Comparison of ENCODE assay signal across 11 mouse cellular contexts in the genomic region with DNA sequence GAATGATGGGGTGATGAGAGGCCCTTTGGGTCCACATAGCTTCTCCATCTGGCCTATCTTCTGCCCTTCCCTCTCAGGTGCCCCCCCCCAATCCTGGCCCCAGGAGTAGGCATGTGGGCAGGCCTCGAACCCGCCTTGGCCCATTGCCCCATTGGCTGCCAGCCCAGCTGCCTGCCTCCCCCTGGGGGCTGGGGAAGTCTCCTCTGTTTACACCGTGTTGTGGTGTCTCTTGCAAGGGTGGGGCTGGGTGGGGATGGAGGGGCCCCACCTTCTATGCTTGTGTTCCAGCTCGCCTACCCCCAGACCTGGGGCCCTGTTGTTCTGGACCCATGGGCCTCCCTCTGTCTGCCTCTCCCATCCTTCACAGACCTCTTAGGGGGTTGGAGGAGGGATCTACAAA. TPM values are rescaled to one million over a fixed set of nuclear protein-coding genes. Genes with fewer than 3 reads are reported as not detected.
DNase-seq lines count a peak whose midpoint lies in the region; ATAC-seq and TF ChIP-seq lines count a peak whose summit lies in the region.
"Had no signal": no experiment of that assay in that cellular context is flagged by ENCODE, and none has a peak within 500 bp of the region (broad histone marks: within the 10 kb centered on the region; RNA-seq: fewer than 3 reads in every experiment).

No protein-coding gene starts in this region.

- H3K36me3 ChIP-seq in heart, embryonic 13.5 days: no peaks in the 10 kb centered on the region
- no peaks in the 10 kb centered on the region for H3K36me3 ChIP-seq in lung, embryonic 15.5 days
- peaks cover 7% of the 10 kb centered on the region for H3K36me3 ChIP-seq in intestine, embryonic 14.5 days (ENCODE audit: control insufficient read depth, insufficient read depth, low read length)

- DNase-seq in heart, postnatal 25 days (ENCODE audit: low spot score): no peak
- no peak for DNase-seq in lung, adult 2 months
- DNase-seq in intestine, embryonic 14.5 days (ENCODE audit: low spot score): no peak
- DNase-seq in lung, postnatal 14 days: peak; percentile 59
- no peak for DNase-seq in ovary, postnatal 14 days (ENCODE audit: low spot score)
- no peak for DNase-seq in thymus, postnatal 25 days
- DNase-seq: thymus, postnatal 36 days had no signal

- no peak for TF ChIP-seq POLR2A in lung, adult 2 months (IDR thresholded peaks at IDR 0.05; ENCODE audit: borderline replicate concordance, extremely low read depth, low read depth, low read length)

- H3K4me1 ChIP-seq in heart, embryonic 13.5 days: peaks cover 57% of the 10 kb centered on the region
- H3K4me1 ChIP-seq in lung, embryonic 15.5 days: peaks cover 60% of the 10 kb centered on the region
- H3K4me1 ChIP-seq in lung, adult 2 months (ENCODE audit: control insufficient read depth, insufficient read depth, low read length): peaks cover 25% of the 10 kb centered on the region
- H3K4me1 ChIP-seq in intestine, embryonic 14.5 days (replicated peaks; ENCODE audit: control insufficient read depth, insufficient read depth, low read length): peaks cover 67% of the 10 kb centered on the region

- H3K4me2 ChIP-seq in heart, embryonic 13.5 days: peak overlapping the region; percentile 40; the same call in 1 of the 2 replicates
- H3K4me2 ChIP-seq in lung, embryonic 15.5 days: peak overlapping the region; percentile 25
- H3K4me2 ChIP-seq in intestine, embryonic 14.5 days (ENCODE audit: low read length): peak overlapping the region; percentile 25
- H3K4me2 ChIP-seq: embryonic facial prominence, embryonic 12.5 days had no signal

- 30% methylated on average over 3 of the region's 4 CpGs for WGBS in heart, embryonic 13.5 days
- 43% methylated on average over 4 of the region's 4 CpGs for WGBS in lung, embryonic 15.5 days
- WGBS in lung, adult 2 months: 26% methylated on average over 4 of the region's 4 CpGs
- WGBS in intestine, embryonic 14.5 days: 39% methylated on average over 4 of the region's 4 CpGs

- H3K4me3 ChIP-seq in heart, embryonic 13.5 days: no peak overlapping the region
- no peak overlapping the region for H3K4me3 ChIP-seq in lung, embryonic 15.5 days
- H3K4me3 ChIP-seq in lung, adult 2 months (replicated peaks; ENCODE audit: extremely low read depth, low read depth, low read length): no peak overlapping the region
- H3K4me3 ChIP-seq in intestine, embryonic 14.5 days (ENCODE audit: low read depth, low read length): no peak overlapping the region
- H3K4me3 ChIP-seq: embryonic facial prominence, embryonic 12.5 days had no signal

- peak overlapping the region; percentile 8; the same call in 1 of the 2 replicates for H3K27ac ChIP-seq in heart, embryonic 13.5 days (replicated peaks)
- H3K27ac ChIP-seq in lung, embryonic 15.5 days: peak overlapping the region; percentile 58
- H3K27ac ChIP-seq in intestine, embryonic 14.5 days (ENCODE audit: low read depth): peak overlapping the region; percentile 58; the same call in 1 of the 2 replicates
- H3K27ac ChIP-seq: embryonic facial prominence, embryonic 12.5 days had no signal

- intact Hi-C loops in heart, postnatal 25 days (cut with DNase I): no loop called here

- H3K9ac ChIP-seq in heart, embryonic 13.5 days: peak overlapping the region; percentile 50
- H3K9ac ChIP-seq in lung, embryonic 15.5 days: no peak overlapping the region
- H3K9ac ChIP-seq in intestine, embryonic 14.5 days (ENCODE audit: low read length): no peak overlapping the region
- H3K9ac ChIP-seq: embryonic facial prominence, embryonic 12.5 days had no signal

- ATAC-seq in heart, embryonic 13.5 days (ENCODE audit: extremely low read depth, insufficient number of reproducible peaks, low FRiP score, low TSS enrichment): no peak
- 0 out of 2 replicates have a peak, but pooled peaks have one; percentile 6 for ATAC-seq in lung, embryonic 15.5 days (ENCODE audit: borderline replicate concordance, extremely low read depth, low FRiP score, low TSS enrichment)
- ATAC-seq in intestine, embryonic 14.5 days (replicated peaks; ENCODE audit: low FRiP score, low TSS enrichment, low read depth): no peak

- H3K9me3 ChIP-seq in heart, embryonic 13.5 days: no peaks in the 10 kb centered on the region
- H3K9me3 ChIP-seq in lung, embryonic 15.5 days: no peaks in the 10 kb centered on the region
- H3K9me3 ChIP-seq in intestine, embryonic 14.5 days (ENCODE audit: control insufficient read depth, low read length): no peaks in the 10 kb centered on the region
- H3K9me3 ChIP-seq: embryonic facial prominence, embryonic 12.5 days had no signal

- TF ChIP-seq CTCF in lung, adult 2 months (IDR thresholded peaks at IDR 0.05; ENCODE audit: insufficient read depth, low read length): no peak

- H3K27me3 ChIP-seq in heart, embryonic 13.5 days (replicated peaks): peaks cover 76% of the 10 kb centered on the region
- no peaks in the 10 kb centered on the region for H3K27me3 ChIP-seq in lung, embryonic 15.5 days
- H3K27me3 ChIP-seq in intestine, embryonic 14.5 days (replicated peaks; ENCODE audit: control insufficient read depth, insufficient read depth, low read length): no peaks in the 10 kb centered on the region
- H3K27me3 ChIP-seq: embryonic facial prominence, embryonic 12.5 days had no signal

RNA-seq across cellular contexts. Expression of a gene that starts 6.3 kb away (rescaled TPM):
- not detected in 2 replicates for polyA plus RNA-seq in heart, embryonic 13.5 days (2015; fragmentation: Nextera tagmentation; extraction: Ambion mirVana)
- total RNA-seq in heart, postnatal 25 days (2021): not detected
- not detected in 2 replicates for polyA plus RNA-seq in lung, embryonic 15.5 days (2015; fragmentation: Nextera tagmentation; extraction: Ambion mirVana)
- not detected in 2 replicates for polyA plus RNA-seq in lung, adult 2 months (2012; rRNA removed)
- not detected in 2 replicates for polyA plus RNA-seq in intestine, embryonic 14.5 days (2014; fragmentation: Nextera tagmentation; extraction: Ambion mirVana)
- total RNA-seq: gastrocnemius, adult 8-10 months had no signal
- polyA plus RNA-seq: embryonic facial prominence, embryonic 12.5 days had no signal

RNA-seq across cellular contexts. Expression of a gene that starts 6.4 kb away (rescaled TPM):
- polyA plus RNA-seq in heart, embryonic 13.5 days (2015; fragmentation: Nextera tagmentation; extraction: Ambion mirVana): 1.1 and 1.9 TPM in 2 replicates
- total RNA-seq in heart, postnatal 25 days (2021): 1 to 10 TPM in 1 of 2 experiments, under 1 TPM in 1; 0.94 to 2.0 TPM
- 4.7 and 5.5 TPM in 2 replicates for polyA plus RNA-seq in lung, embryonic 15.5 days (2015; fragmentation: Nextera tagmentation; extraction: Ambion mirVana)
- polyA plus RNA-seq in lung, adult 2 months (2012; rRNA removed): 34.0 and 42.0 TPM in 2 replicates
- polyA plus RNA-seq in intestine, embryonic 14.5 days (2014; fragmentation: Nextera tagmentation; extraction: Ambion mirVana): 6.9 and 7.5 TPM in 2 replicates

RNA-seq across cellular contexts. Expression of a gene that starts 11.3 kb away (rescaled TPM):
- 19.9 and 23.5 TPM in 2 replicates for polyA plus RNA-seq in heart, embryonic 13.5 days (2015; fragmentation: Nextera tagmentation; extraction: Ambion mirVana)
- 10 to 100 TPM in 1 of 2 experiments, 1 to 10 TPM in 1; 9.7 to 11.1 TPM for total RNA-seq in heart, postnatal 25 days (2021)
- polyA plus RNA-seq in lung, embryonic 15.5 days (2015; fragmentation: Nextera tagmentation; extraction: Ambion mirVana): 27.6 and 32.4 TPM in 2 replicates
- 110 and 112 TPM in 2 replicates for polyA plus RNA-seq in lung, adult 2 months (2012; rRNA removed)
- 30.8 and 30.9 TPM in 2 replicates for polyA plus RNA-seq in intestine, embryonic 14.5 days (2014; fragmentation: Nextera tagmentation; extraction: Ambion mirVana)

RNA-seq across cellular contexts. Expression of a gene that starts 19.0 kb away (rescaled TPM):
- polyA plus RNA-seq in heart, embryonic 13.5 days (2015; fragmentation: Nextera tagmentation; extraction: Ambion mirVana): 21.3 and 22.2 TPM in 2 replicates
- 1 to 10 TPM; 5.3 to 5.8 TPM for total RNA-seq in heart, postnatal 25 days (2021)
- 32.5 and 34.7 TPM in 2 replicates for polyA plus RNA-seq in lung, embryonic 15.5 days (2015; fragmentation: Nextera tagmentation; extraction: Ambion mirVana)
- polyA plus RNA-seq in lung, adult 2 months (2012; rRNA removed): 32.3 and 36.9 TPM in 2 replicates
- polyA plus RNA-seq in intestine, embryonic 14.5 days (2014; fragmentation: Nextera tagmentation; extraction: Ambion mirVana): 33.2 and 38.3 TPM in 2 replicates

RNA-seq across cellular contexts. Expression of a gene that starts 28.6 kb away (rescaled TPM):
- 642 and 729 TPM in 2 replicates for polyA plus RNA-seq in heart, embryonic 13.5 days (2015; fragmentation: Nextera tagmentation; extraction: Ambion mirVana)
- total RNA-seq in heart, postnatal 25 days (2021): 100 to 1,000 TPM; 337 TPM
- polyA plus RNA-seq in lung, embryonic 15.5 days (2015; fragmentation: Nextera tagmentation; extraction: Ambion mirVana): 974 TPM in 2 replicates
- polyA plus RNA-seq in lung, adult 2 months (2012; rRNA removed): 373 and 384 TPM in 2 replicates
- polyA plus RNA-seq in intestine, embryonic 14.5 days (2014; fragmentation: Nextera tagmentation; extraction: Ambion mirVana): 837 and 863 TPM in 2 replicates

Comparison
In these comparisons a context has a peak if more than half of its experiments do, and no peak if none do; other contexts are left out.
1. H3K27ac ChIP-seq: peak in every context shown above with its lines; median percentile 58 in lung, embryonic 15.5 days; 58 in intestine, embryonic 14.5 days; 8 in heart, embryonic 13.5 days.